Mouse (Mus musculus): ENCODE results near the gene Plekha5. TPM values are rescaled to one million over a fixed set of nuclear protein-coding genes. Genes with fewer than 3 reads are reported as not detected.

Gene Plekha5
- total RNA-seq, 1 experiment from 2014 or later: 12.7 TPM

DNA sequence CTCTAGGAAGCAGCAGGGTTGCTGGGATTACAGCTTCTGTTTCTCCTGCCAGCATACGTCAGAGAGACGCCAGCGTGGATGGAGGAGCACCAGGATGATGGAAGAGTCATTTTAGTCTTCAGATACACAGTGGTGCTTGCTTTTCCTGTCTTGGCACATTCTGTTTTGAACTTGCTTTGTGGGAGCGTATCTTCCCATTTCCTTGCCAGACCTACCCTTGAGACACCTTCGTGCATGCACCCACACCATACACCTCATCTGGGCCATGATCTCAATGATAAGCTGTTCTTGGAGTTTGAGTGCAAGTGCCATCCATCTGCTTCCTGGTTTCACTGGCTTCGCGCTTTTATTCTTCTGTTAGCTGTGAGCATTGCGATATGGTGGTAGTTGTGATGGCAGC, 28.9 kb downstream of the Plekha5 start:
- no peak for ATAC-seq (ENCODE audit: extremely low read depth, insufficient number of reproducible peaks, low FRiP score, poor library complexity, severe bottlenecking)

DNA sequence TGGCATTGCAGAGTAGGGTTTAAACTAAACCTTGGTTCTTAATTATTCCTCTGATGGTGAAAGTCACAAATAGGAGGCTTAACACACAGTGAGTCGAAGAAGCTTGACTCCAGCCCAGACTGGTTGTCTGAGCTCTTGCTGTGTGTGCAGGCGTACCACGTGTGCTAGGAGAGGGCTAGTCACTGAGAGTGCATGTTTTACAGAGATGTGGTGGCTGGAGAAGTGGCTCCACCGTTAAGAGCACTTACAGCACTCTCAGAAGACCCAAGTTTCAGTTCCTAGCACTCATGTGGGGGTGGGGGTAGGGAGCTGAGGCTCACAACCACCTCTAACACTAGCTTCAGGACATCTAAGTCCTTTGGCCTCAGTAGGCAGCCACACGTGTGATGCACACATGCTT, 29.6 kb downstream of the Plekha5 start:
- ATAC-seq (ENCODE audit: extremely low read depth, insufficient number of reproducible peaks, low FRiP score, poor library complexity, severe bottlenecking): no peak

DNA sequence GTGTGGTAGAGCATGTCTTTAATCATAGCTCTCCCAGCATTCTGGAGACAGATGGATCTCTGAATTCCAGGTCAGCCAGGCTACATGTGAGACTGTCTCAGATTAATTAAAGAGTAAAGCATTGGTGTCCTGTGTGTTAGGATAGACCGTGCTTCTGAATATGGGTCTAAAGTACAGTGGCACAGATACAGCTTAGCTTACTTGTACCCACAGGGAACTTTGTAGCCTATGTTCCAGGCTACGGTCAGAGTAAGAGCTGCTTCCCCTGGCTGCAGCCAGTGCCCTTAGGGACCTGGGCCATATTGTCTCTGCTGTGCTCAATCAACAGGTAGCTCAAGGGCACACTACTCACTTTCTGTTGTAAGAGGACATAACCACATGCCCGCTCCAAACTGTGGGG, 30.5 kb downstream of the Plekha5 start:
- no peak for ATAC-seq (ENCODE audit: extremely low read depth, insufficient number of reproducible peaks, low FRiP score, poor library complexity, severe bottlenecking)

DNA sequence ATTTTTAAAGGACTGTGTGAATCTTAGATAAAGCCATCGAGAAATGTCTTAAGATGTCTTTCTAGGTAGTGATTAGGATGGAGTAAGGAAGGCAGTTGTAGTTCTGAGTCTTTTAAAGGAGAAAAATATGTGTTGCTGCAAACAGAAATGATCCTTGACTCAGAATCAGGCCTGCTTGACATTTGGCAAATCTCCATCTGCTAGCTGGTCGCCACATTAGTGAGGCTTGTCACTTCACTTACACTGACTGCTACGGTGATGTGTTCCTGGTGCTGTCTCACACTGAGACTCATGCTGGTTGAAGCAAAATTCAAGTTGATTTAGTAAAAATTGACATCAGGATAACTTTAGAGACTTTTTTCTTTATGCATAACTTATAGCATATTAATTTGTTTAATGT, 32.0 kb downstream of the Plekha5 start:
- no peak for ATAC-seq (ENCODE audit: extremely low read depth, insufficient number of reproducible peaks, low FRiP score, poor library complexity, severe bottlenecking)

DNA sequence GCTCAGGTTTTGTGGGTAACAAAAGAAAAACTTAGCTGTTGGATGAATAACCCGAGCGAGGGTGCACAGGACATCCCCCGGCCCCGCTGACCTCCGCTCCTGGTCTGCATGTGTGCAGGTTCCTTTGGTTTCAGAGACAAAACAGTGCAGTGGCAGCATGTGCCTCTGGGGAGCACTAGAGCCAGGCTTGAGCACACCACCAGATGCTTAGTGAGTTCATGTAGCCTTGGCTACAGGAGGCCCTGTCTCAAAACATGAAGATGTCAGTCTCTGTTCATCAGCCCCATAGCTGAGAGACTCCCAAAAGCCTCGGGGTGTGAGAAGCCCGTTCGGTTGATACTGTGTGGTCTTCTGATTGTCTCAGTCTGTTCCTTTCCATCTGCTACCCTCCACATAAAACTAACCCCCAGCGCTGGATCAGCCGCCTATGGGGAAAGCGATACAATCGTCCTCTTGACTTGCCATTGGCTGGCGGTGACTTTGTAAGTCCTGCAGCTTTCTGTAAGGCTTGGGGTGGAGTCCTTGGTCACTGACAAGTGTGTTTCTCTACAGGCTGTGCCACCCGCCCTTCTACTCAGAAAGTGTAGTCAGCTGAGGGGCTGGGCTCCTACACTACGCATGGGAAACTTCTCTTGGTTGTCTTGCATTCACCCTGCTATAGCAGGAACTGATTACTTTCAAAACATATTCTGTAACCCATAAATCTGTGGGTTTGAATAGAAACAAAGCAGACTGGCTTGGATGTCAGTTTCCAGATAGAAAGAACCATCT, 32.7 kb downstream of the Plekha5 start:
- no peak for ATAC-seq (ENCODE audit: extremely low read depth, insufficient number of reproducible peaks, low FRiP score, poor library complexity, severe bottlenecking)

DNA sequence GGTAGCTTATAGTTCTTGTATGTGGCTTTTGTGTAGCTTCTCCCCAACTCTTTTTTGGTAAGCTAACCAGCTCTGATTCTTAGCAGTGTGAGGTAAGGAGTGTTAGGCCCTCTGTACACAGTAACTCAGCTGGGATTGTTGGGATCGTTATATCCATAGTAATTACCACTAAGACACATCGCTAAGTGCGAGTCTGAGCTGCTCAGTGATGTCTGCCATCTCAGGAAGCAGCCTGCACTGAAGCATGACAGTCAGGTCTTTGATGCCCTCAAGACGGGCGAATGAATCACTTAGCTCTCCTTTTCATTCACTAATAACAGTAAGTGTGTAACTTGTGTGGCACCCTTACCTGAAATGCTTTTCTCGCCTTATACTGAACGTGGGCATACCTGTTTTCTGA, 36.5 kb downstream of the Plekha5 start:
- no peak for ATAC-seq (ENCODE audit: extremely low read depth, insufficient number of reproducible peaks, low FRiP score, poor library complexity, severe bottlenecking)

DNA sequence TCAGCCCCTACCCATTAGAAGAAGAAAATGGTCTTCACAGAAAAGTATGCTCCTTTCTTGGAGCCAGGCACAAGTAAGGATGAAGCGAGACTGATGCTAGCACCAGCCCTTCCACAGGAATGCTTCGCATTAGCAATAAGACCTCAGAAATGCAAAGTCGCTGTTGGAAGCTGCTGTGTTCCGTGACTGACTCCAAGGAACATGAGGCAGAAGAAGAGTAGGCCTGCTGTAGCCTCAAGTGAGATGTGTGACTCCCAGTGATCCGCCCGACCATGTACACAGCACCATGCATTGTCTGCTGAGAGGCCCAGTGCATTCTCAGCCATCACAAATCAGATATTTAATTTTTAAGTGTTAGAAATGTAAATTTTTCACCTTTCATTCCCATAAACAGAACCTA, 41.0 kb downstream of the Plekha5 start:
- no peak for ATAC-seq (ENCODE audit: extremely low read depth, insufficient number of reproducible peaks, low FRiP score, poor library complexity, severe bottlenecking)

DNA sequence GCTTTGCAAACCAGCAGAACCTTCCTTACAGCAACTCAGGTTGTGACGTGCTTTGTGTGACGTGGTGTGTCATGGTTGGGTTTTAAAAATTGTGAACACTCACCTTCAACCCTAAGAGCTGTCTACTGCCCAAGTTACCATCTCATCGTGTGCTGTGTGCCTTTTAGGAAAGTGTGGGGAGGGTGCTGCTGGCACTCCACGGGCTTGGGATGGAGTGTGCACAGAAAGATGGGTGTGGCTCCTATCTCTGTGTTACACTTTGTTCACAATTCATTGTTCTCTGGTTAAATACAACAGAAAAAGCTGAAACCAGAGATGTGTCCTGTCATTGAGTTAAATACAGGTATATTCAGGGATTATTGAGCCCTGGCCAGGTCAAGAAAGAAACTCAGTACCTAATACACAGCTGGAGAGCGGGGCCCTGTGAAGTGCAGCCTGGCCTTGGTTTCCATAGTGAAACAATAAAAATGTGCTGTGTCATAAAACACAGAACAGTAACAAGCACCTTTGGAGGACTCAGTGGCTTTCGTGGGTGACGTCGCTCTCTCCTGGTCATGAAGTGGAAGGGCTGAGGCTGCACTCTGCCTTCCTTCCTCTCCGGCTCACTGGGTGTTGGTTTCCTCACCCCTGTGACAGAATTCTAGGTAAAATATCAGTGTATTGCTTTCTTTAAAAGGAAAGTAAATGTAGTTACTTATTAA, 42.2 kb downstream of the Plekha5 start:
- no peak for ATAC-seq (ENCODE audit: extremely low read depth, insufficient number of reproducible peaks, low FRiP score, poor library complexity, severe bottlenecking)

DNA sequence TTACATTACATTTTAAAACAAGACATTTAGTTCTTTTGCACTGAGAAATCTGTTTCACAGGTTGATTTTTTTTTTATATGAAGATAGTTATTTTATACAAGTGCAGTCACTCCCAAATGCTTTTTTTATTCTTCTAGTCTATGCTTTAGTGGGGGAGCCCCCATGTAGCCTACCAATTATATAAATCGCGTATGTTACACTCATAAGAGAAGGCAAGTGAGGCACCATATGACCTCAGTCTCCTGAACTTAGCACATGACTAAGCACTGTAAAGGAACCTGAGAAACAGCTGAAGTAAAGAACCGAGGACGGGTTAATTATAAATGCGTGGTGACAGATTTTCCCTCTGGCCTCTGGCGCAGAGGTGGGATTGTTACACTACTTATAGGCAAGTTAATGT, 43.0 kb downstream of the Plekha5 start:
- ATAC-seq (ENCODE audit: extremely low read depth, insufficient number of reproducible peaks, low FRiP score, poor library complexity, severe bottlenecking): no peak

DNA sequence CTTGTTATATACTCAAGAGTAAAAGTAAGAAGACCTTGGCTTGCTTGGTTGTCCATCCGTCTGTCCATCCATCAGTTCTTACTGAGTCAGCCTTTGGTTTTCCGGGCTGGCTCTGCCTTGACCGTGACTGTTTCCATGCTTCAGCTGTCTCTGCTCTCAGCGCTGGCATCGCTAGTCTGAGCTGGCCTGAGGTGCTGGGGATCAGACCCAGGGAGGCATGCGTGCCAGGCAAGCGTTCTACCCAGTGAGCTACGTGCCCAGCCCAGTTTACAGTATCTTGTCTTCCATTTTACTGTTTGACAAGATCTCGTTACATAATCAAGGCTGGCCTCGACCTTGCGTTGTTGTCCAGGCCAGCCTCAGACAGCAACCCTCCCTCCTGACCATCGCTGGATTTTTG, 44.0 kb downstream of the Plekha5 start:
- no peak for ATAC-seq (ENCODE audit: extremely low read depth, insufficient number of reproducible peaks, low FRiP score, poor library complexity, severe bottlenecking)

DNA sequence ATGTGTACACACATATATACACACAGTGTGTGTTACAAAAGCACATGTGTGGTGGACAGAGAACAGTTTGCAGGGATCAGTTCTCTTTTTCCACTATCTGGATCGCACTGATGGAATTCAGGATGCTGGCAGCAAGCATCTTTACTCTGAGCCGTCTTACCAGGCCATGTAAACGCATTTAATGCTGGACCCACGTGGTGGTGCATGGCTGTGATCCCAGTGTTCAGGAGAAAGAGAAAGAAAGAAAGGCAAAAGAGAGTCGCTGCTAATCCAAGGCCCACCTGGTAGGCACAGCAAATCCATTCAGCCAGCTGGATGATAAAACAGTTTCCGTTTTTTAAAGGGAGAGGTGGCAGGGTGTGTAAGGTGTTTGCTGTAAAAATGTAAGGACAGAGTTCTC, 45.9 kb downstream of the Plekha5 start:
- ATAC-seq (ENCODE audit: extremely low read depth, insufficient number of reproducible peaks, low FRiP score, poor library complexity, severe bottlenecking): no peak

DNA sequence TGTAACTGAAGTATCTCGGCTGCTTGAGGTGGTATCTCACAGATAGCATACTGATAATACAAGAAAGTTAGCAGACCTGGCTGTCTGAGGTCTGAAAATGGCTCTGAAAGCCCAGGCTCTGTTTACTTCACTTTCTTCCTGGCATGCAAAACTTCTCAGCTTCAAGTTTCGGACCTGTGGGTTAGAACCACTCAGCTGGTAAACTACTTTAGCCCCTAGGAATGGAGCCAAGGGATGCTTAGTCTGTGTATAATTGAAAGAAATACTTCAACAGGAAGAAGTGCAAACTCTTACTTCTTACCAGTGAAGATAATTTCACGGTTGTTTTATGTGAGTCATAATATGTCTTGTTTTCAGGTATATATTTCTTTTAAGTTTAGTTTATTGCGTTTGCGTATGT, 47.9 kb downstream of the Plekha5 start:
- no peak for ATAC-seq (ENCODE audit: extremely low read depth, insufficient number of reproducible peaks, low FRiP score, poor library complexity, severe bottlenecking)

DNA sequence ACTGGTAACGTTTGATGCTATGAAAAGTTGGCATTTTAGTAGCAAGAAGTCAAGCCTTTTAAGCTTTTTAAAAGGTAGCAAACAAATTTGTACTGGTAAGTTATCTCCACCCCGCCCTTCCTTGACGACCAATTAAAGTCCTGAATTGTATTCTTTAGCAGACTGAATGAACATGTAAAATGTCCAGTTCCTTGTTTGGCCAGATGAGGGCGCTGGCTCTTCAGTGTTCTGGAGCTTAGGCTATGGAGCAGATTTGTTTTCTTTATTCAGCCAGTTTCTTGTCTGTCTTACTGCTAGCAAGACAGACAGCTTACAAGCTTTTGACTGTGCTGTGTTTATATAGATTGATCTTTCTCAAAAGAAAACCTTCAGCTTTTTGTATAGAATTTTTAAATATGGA, 48.5 kb downstream of the Plekha5 start:
- no peak for ATAC-seq (ENCODE audit: extremely low read depth, insufficient number of reproducible peaks, low FRiP score, poor library complexity, severe bottlenecking)

DNA sequence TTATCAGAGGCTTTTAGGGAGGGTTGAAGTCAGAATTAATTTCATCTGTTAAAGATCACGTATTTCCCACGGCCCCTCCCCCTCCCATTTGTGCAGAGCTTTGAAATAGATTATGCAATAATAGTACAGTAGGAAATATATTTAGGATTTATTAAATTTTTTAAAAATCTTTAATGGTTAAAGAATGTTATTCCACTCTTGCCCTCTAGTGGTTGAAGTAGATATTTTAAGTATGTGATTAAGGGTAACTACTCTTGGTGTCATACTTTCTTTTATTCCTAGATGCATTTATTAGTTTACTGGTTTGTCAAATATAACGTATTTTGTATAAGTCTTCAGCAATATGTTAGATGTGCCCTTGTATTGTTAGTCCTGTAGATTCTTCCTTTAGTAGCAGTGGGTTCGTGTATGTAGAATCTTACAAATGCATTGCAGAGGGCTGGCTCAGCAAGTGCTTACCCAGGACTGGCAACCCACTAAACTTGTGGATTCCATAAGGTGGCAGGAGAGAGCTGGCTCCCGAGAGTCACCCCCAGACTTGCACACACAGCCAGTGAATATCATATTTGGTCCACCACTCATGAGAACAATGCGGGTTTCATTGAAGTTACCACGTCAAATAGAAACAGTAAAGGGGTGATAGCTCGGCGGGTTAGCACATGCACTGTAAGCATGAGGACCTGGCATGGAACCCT, 51.7 kb downstream of the Plekha5 start:
- no peak for ATAC-seq (ENCODE audit: extremely low read depth, insufficient number of reproducible peaks, low FRiP score, poor library complexity, severe bottlenecking)

DNA sequence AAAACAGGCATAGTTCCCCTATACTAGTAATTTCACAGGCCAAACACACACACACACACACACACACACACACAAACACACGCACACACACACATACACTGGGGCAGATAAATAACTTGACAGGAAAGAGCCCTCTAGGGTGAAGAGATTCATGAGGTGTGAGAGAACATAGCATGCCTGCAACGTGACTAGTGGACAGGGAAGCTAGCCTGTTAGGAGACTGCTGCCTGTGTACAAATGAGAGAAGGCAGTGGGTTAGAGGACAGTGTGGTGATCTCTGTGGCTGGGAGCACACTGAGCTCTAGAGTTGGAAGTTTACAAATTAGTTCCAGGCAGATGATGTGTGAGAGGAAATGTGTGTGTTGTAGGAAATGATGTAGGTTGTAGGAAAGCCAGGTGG, 53.1 kb downstream of the Plekha5 start:
- no peak for ATAC-seq (ENCODE audit: extremely low read depth, insufficient number of reproducible peaks, low FRiP score, poor library complexity, severe bottlenecking)

DNA sequence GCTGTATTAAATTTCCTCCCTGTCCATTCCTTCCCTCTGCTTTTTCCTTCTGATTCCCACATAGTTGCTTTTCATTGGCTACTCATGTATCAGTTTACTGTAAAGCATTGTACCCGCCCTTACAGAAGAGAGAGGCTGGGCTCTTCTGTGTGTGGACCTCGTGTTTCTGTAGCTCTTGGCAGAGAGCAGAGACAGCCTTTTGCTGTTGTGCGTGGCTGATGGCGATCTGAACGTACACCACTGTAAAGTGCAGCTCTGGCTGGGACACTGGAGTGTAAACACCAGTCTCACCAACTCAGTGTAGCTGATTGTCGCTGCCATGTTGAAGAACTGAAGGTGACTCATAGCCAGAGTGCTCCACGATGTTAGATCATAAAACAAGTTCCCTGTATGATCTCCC, 54.2 kb downstream of the Plekha5 start:
- no peak for ATAC-seq (ENCODE audit: extremely low read depth, insufficient number of reproducible peaks, low FRiP score, poor library complexity, severe bottlenecking)

DNA sequence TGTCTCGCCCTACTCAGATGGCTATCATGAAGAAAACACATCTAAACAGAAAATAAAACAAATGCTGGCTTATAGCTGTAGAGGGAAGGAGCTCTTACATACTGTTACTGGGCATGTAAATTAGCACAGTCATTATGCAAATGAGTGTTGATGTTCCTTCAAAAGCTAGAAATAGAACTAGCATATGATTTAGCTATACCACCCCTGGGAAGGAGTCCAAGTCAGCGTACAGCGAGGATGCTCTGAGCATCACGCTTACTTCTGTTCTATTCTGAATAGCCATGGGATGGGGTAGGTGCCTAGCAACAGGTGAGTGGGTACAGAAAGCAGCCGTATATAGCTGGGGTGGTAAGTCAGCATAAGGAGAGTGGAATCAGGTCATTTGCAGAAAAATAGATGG, 55.1 kb downstream of the Plekha5 start:
- no peak for ATAC-seq (ENCODE audit: extremely low read depth, insufficient number of reproducible peaks, low FRiP score, poor library complexity, severe bottlenecking)

DNA sequence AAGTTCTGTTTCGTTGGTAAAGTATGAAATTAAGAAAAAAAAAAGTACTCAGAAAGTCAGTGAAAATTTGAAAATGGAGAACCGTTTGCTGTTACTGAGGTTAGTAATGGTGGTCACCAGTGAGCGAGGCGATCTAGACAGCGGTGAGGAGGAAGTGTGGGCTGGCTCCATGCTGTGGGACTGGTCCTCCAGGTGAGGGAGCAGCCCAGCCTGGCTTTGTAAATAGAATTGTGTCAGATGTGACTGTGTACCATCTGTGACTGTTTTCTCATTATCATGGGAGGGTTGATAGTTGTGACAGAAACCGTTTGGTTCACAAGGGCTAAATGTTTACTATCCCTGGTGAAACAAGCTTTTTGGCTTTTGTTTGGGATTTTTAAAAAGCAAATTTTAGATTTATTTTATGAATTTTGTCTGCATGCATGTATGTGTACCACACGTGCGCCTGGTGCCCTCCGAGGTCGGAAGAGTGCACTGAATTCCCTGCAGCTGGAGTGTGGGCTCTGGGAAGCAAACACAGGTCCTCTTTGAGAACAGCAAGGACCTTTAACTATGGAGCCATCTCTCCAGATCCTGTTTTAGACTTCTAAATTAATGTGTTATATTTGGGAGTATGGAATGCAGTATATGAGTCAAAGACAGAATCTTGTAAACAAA, 56.7 kb downstream of the Plekha5 start:
- ATAC-seq (ENCODE audit: extremely low read depth, insufficient number of reproducible peaks, low FRiP score, poor library complexity, severe bottlenecking): no peak

DNA sequence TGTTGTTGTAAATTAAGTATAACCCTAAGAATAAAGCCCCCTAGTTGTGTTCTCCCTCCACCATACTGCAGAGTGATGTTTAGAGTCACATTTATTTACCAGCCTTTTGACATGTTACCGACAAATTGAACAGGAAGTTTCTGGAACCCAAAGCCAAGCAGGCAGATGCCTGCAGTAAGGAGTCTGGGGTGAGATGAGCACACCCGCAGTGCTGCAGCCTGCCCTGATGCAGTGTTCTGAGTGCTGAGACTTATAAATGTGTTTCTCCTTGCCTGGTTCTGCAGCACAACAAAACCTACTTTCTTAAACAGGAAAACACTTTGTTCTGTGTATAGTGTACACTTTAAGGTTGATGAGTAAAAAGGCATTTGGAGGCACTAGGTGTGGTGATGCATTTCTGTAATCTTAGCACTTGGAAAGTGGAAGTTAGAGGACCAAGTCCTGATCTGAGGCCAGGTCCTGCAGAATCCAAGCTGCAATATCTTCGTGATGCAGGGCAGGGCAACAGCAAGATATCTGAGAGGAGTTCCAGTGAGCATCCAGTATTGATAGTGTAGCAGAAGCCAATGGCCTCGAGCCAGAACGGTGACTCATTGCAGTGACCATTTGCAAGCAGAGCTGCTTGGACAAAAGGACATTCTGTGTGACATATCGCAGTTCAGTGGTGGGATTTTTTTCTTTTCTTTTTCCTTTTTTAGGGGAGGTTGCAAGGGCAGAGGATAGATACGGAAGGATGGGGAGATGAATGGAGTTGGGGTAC, 58.0 kb downstream of the Plekha5 start:
- ATAC-seq (ENCODE audit: extremely low read depth, insufficient number of reproducible peaks, low FRiP score, poor library complexity, severe bottlenecking): no peak

Data from neutrophil, adult 5-6 weeks (primary cell).